Mouse (Mus musculus): Measurements from ENCODE around the gene Ctsl. TPM values are rescaled to one million over a fixed set of nuclear protein-coding genes. Genes with fewer than 3 reads are reported as not detected.

Ctsl gene
- polyA plus RNA-seq, 1 experiment from 2014 or later = 1,130 TPM

DNA sequence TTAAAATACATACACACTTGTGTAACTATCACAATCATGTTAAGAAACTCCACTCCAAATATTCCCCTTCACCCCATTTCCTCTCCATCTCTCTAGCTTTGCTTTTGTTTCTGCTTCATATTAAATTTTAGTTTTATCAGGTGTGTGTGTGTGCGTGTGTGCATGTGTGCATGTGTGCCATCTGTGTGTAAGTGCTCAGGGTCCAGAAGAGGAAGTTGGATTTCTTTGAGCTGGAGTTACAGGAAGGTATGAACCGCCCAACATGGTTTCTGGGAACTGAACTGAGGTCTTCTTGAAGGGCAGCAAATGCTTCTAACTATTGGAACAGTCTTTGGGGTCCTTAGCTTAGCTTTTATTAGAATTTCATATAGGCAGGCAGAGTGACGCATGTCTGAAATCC is 14.2 kb upstream of the Ctsl start:
- no peak for ATAC-seq
- TF ChIP-seq EP300 (IDR thresholded peaks at IDR 0.05; ENCODE audit: low read depth) (no peak), CTCF (IDR thresholded peaks at IDR 0.05; ENCODE audit: low read depth) (no peak)
- H3K9me3 ChIP-seq (ENCODE audit: low read length) = no peaks in the 10 kb centered on the region

DNA sequence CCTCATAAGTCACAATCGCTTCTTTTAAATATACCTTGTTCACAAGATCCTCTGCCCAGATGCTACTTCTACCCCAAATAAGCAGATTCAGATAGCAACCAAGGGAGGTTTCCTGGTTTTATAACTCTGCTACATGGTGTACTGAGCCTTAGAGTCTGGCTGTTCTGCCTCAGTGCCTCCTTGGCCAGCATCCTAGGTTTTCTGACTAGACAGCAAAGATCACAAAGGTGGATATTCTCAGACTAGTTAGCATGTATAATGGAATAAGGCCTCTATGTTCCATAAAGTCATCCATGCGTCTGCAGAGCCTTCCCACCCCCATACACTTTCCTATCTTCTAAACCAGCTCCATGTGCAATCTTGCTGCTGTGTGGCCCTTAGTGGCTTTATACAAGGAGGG is 9.6 kb upstream of the Ctsl start:
- WGBS (ENCODE audit: insufficient replicate concordance) = 78% methylated on average over 2 of the region's 2 CpGs
- DNase-seq (no peak), ATAC-seq (no peak)
- Histone ChIP-seq H3K4me3 (ENCODE audit: low read depth, low read length) (no peak overlapping the region), H3K27me3 (ENCODE audit: insufficient read depth, low read length) (no peaks in the 10 kb centered on the region), H3K9ac (replicated peaks) (no peak overlapping the region), H3K4me2 (ENCODE audit: low read depth, low read length) (no peak overlapping the region), H3K36me3 (replicated peaks; ENCODE audit: insufficient read depth, low read length) (no peaks in the 10 kb centered on the region), H3K9me3 (ENCODE audit: low read length) (no peaks in the 10 kb centered on the region), H3K4me1 (ENCODE audit: insufficient read depth) (no peaks in the 10 kb centered on the region), H3K27ac (ENCODE audit: low read depth) (no peak overlapping the region)
- TF ChIP-seq CTCF (IDR thresholded peaks at IDR 0.05; ENCODE audit: low read depth) = no peak
- no peak for TF ChIP-seq EP300 (IDR thresholded peaks at IDR 0.05; ENCODE audit: low read depth)

More for the DNA sequence above, 14.2 kb upstream of the Ctsl start:
- H3K4me1 ChIP-seq (ENCODE audit: insufficient read depth) = 0 out of 2 replicates have a peak, but pooled peaks cover 6% of the 10 kb centered on the region
- H3K4me3 ChIP-seq (ENCODE audit: low read depth, low read length) = no peak overlapping the region
- no peak for DNase-seq
- H3K9ac ChIP-seq (replicated peaks) = no peak overlapping the region
- H3K36me3 ChIP-seq (replicated peaks; ENCODE audit: insufficient read depth, low read length) = no peaks in the 10 kb centered on the region
- WGBS (ENCODE audit: insufficient replicate concordance) = 66% methylated on average over 3 of the region's 3 CpGs
- no peak overlapping the region for H3K4me2 ChIP-seq (ENCODE audit: low read depth, low read length)
- H3K27me3 ChIP-seq (ENCODE audit: insufficient read depth, low read length) = no peaks in the 10 kb centered on the region
- H3K27ac ChIP-seq (ENCODE audit: low read depth) = no peak overlapping the region

DNA sequence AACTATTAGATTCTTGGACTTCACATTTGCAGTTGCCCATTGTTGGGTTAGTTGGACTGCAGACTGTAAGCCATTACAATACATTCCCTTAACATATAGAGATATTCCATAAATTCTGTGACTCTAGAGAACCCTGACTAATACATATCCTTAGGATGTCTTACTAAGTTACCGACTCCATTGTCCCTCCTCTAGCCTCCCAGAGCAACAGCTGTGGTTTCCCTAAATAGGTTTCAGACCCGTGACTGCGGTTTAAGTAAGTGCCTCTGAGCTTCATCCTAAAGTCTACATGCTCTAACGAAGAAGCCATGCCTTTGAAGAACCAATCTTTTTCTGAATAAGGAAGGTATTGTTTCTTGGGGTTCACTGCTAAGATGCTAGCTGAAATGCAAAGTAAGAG is 7.9 kb upstream of the Ctsl start:
- Histone ChIP-seq H3K36me3 (replicated peaks; ENCODE audit: insufficient read depth, low read length) (no peaks in the 10 kb centered on the region), H3K9me3 (ENCODE audit: low read length) (no peaks in the 10 kb centered on the region), H3K4me3 (ENCODE audit: low read depth, low read length) (no peak overlapping the region), H3K9ac (replicated peaks) (no peak overlapping the region), H3K4me1 (ENCODE audit: insufficient read depth) (no peaks in the 10 kb centered on the region), H3K27ac (ENCODE audit: low read depth) (no peak overlapping the region), H3K27me3 (ENCODE audit: insufficient read depth, low read length) (no peaks in the 10 kb centered on the region), H3K4me2 (ENCODE audit: low read depth, low read length) (no peak overlapping the region)
- 66% methylated on average over 4 of the region's 4 CpGs for WGBS (ENCODE audit: insufficient replicate concordance)
- no peak for DNase-seq
- TF ChIP-seq EP300 (IDR thresholded peaks at IDR 0.05; ENCODE audit: low read depth) (no peak), CTCF (IDR thresholded peaks at IDR 0.05; ENCODE audit: low read depth) (no peak)
- no peak for ATAC-seq

DNA sequence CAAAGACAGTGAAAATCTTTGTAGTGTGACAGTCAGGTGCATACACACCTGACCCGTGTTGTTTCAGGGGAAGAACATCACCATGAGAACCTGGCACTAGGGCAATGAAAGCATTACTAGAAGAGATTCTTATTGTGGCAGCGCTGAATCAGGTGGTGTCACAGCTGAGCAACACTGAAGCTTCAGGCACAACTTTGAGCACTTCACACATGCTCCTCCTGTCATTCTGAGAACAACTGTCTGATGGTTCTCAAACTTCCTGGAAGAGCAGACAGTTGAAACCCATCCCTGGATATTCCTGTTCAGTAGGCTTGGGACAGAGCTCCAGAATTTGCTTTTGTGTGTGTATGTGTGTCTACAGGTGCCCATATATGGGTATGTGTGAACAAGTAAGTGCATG is 5.8 kb upstream of the Ctsl start:
- Histone ChIP-seq H3K4me1 (ENCODE audit: insufficient read depth) (no peaks in the 10 kb centered on the region), H3K27me3 (ENCODE audit: insufficient read depth, low read length) (no peaks in the 10 kb centered on the region), H3K27ac (ENCODE audit: low read depth) (no peak overlapping the region), H3K36me3 (replicated peaks; ENCODE audit: insufficient read depth, low read length) (no peaks in the 10 kb centered on the region), H3K9ac (replicated peaks) (no peak overlapping the region), H3K4me2 (ENCODE audit: low read depth, low read length) (no peak overlapping the region), H3K9me3 (ENCODE audit: low read length) (no peaks in the 10 kb centered on the region), H3K4me3 (ENCODE audit: low read depth, low read length) (no peak overlapping the region)
- no peak for ATAC-seq
- 85% methylated on average over 2 of the region's 2 CpGs for WGBS (ENCODE audit: insufficient replicate concordance)
- TF ChIP-seq CTCF (IDR thresholded peaks at IDR 0.05; ENCODE audit: low read depth) (no peak), EP300 (IDR thresholded peaks at IDR 0.05; ENCODE audit: low read depth) (no peak)
- DNase-seq = no peak

DNA sequence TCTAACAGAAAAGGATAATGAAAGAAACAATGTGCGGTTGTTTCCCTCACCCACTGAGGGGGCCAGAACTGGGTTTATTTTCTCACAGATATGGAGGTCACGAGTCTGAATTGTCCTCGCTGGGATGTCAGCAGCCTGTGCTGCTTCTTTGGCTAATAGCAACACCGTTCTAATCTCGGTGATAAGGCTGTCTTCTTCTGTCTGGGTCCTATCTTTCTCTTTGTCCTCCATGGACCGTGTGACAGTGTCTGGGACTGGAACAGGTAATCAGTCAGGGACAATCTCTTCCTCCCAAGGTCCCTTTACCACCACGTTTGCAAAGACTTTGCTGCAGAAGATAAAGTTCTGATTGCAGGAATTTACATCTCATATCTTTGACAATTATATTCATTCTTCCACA is 4.5 kb upstream of the Ctsl start:
- ATAC-seq (no peak), DNase-seq (no peak)
- no peak overlapping the region for H3K27ac ChIP-seq (ENCODE audit: low read depth)
- no peak overlapping the region for H3K9ac ChIP-seq (replicated peaks)
- peaks cover 2% of the 10 kb centered on the region; the same call in 1 of the 2 replicates for H3K4me1 ChIP-seq (ENCODE audit: insufficient read depth)
- H3K4me2 ChIP-seq (ENCODE audit: low read depth, low read length) = no peak overlapping the region
- H3K27me3 ChIP-seq (ENCODE audit: insufficient read depth, low read length) = no peaks in the 10 kb centered on the region
- H3K9me3 ChIP-seq (ENCODE audit: low read length) = no peaks in the 10 kb centered on the region
- WGBS (ENCODE audit: insufficient replicate concordance) = 34% methylated on average over 7 of the region's 7 CpGs
- TF ChIP-seq CTCF (IDR thresholded peaks at IDR 0.05; ENCODE audit: low read depth) = no peak
- no peak for TF ChIP-seq EP300 (IDR thresholded peaks at IDR 0.05; ENCODE audit: low read depth)
- no peak overlapping the region for H3K4me3 ChIP-seq (ENCODE audit: low read depth, low read length)
- H3K36me3 ChIP-seq (replicated peaks; ENCODE audit: insufficient read depth, low read length) = no peaks in the 10 kb centered on the region

DNA sequence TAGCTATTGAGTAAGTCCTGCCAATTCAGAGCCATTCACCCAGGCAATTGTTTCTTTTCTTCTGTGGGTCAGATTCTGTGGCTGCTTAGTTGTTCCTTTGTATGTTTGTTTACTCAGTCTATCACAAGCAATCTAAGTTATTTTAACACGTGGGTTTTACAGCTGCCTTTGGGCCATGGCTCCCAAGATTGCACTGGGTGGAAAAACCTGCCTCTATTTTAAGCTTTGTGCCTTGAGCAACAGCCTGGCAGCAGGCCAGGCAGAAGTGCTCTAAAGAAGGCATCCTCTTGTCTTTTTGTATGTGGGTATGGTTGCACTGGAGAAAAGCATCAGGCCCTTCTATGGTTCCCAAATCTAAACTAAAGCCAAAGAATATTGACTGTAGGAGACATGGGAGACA is 3.0 kb upstream of the Ctsl start:
- 9% methylated on average over 1 of the region's 1 CpGs for WGBS (ENCODE audit: insufficient replicate concordance)
- no peaks in the 10 kb centered on the region for H3K27me3 ChIP-seq (ENCODE audit: insufficient read depth, low read length)
- no peak overlapping the region for H3K9ac ChIP-seq (replicated peaks)
- H3K9me3 ChIP-seq (ENCODE audit: low read length) = no peaks in the 10 kb centered on the region
- H3K27ac ChIP-seq (ENCODE audit: low read depth) = no peak overlapping the region
- TF ChIP-seq EP300 (IDR thresholded peaks at IDR 0.05; ENCODE audit: low read depth) (no peak), CTCF (IDR thresholded peaks at IDR 0.05; ENCODE audit: low read depth) (no peak)
- no peak overlapping the region for H3K4me2 ChIP-seq (ENCODE audit: low read depth, low read length)
- H3K36me3 ChIP-seq (replicated peaks; ENCODE audit: insufficient read depth, low read length) = peaks cover 3% of the 10 kb centered on the region; the same call in 1 of the 2 replicates
- H3K4me1 ChIP-seq (ENCODE audit: insufficient read depth) = peaks cover 6% of the 10 kb centered on the region
- ATAC-seq (no peak), DNase-seq (peak; percentile 37)
- no peak overlapping the region for H3K4me3 ChIP-seq (ENCODE audit: low read depth, low read length)

DNA sequence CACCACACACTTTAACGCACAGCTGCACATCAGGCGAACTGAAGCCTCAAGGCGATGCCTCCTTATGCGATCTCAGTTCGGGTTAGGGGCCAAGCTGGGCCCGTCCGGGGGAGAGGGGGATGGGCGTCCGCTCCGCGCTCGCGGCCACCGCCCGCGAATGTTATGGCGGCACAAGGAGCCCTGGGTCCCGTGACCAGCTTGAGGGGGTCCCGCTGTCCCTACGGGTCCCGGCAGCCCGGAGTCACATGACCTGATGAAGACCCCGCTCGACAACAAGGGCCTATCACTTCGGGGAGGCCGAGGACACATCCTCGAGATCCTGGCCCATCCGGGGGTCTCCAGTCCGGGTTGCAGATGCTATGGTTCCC is 901 bp downstream of the Ctsl start:
- no peaks in the 10 kb centered on the region for H3K9me3 ChIP-seq (ENCODE audit: low read length)
- peaks cover 6% of the 10 kb centered on the region for H3K4me1 ChIP-seq (ENCODE audit: insufficient read depth)
- TF ChIP-seq EP300 (IDR thresholded peaks at IDR 0.05; ENCODE audit: low read depth) = no peak
- no peak for TF ChIP-seq CTCF (IDR thresholded peaks at IDR 0.05; ENCODE audit: low read depth)
- H3K4me2 ChIP-seq (ENCODE audit: low read depth, low read length) = peak overlapping the region; percentile 94
- peak overlapping the region; percentile 84 for H3K4me3 ChIP-seq (ENCODE audit: low read depth, low read length)
- under 1% methylated on average over 29 of the region's 29 CpGs for WGBS (ENCODE audit: insufficient replicate concordance)
- peak overlapping the region; percentile 91 for H3K9ac ChIP-seq (replicated peaks)
- peak overlapping the region; percentile 88 for H3K27ac ChIP-seq (ENCODE audit: low read depth)
- H3K36me3 ChIP-seq (replicated peaks; ENCODE audit: insufficient read depth, low read length) = peaks cover 29% of the 10 kb centered on the region
- no peaks in the 10 kb centered on the region for H3K27me3 ChIP-seq (ENCODE audit: insufficient read depth, low read length)
- ATAC-seq (peak; percentile 37), DNase-seq (no peak)

All from liver, postnatal 0 days (tissue).